ENCODE assay signal across 8 mouse cellular contexts in genomic region chr8:70439055-70439847, GRCm38 (mm10). TPM values are rescaled to one million over a fixed set of nuclear protein-coding genes. Genes with fewer than 3 reads are reported as not detected.
DNase-seq lines count a peak whose midpoint lies in the region; ATAC-seq lines count a peak whose summit lies in the region.

TSS of gene Crtc1 (minus strand) at chr8:70439579.

- peak within 1 kb of the TSS; percentile 92 for H3K4me3 ChIP-seq in megakaryocyte, embryonic 14.5 days (replicated peaks)

- H3K4me1 ChIP-seq in megakaryocyte, embryonic 14.5 days: peaks cover 89% of the 10 kb centered on the region

- H3K36me3 ChIP-seq in megakaryocyte, embryonic 14.5 days (replicated peaks; ENCODE audit: low read length): peaks cover 30% of the 10 kb centered on the region

- DNase-seq in ZHBTc4 (ENCODE audit: low read depth, low spot score): peak; percentile 98
- peak; percentile 96 for DNase-seq in gastrocnemius, adult 8-10 months (ENCODE audit: low spot score in 2 of 2)
- peak; percentile 87 for DNase-seq in hindlimb bud, embryonic 11.5 days (ENCODE audit: extremely low spot score, low read depth, low spot score)
- peak; percentile 91 to 95 for DNase-seq in left cerebral cortex, adult 8-10 months (ENCODE audit: low spot score in 2 of 2)
- DNase-seq in right cerebral cortex, postnatal 10 days (ENCODE audit: low spot score in 2 of 2): peak; percentile 97 to 98
- DNase-seq in urinary bladder, postnatal 25 days (ENCODE audit: low spot score): peak; percentile 97

- no peaks in the 10 kb centered on the region for H3K9me3 ChIP-seq in megakaryocyte, embryonic 14.5 days

- peak; percentile 90 for ATAC-seq in common myeloid progenitor, adult 5-6 weeks (replicated peaks; ENCODE audit: low read depth, poor library complexity, severe bottlenecking)

- no peaks in the 10 kb centered on the region for H3K27me3 ChIP-seq in megakaryocyte, embryonic 14.5 days (replicated peaks)

RNA-seq across cellular contexts. Expression of gene Crtc1, which starts in this region (rescaled TPM):
- 1.1 and 8.9 TPM in 2 replicates for total RNA-seq in common myeloid progenitor, adult 5-6 weeks (2017)
- total RNA-seq in gastrocnemius, adult 8-10 months (2022): 10 to 100 TPM in 1 of 4 experiments, 1 to 10 TPM in 3; 7.1 to 15.3 (median 7.6) TPM
- total RNA-seq in left cerebral cortex, adult 8-10 months (2022): 100 to 1,000 TPM; 134 to 175 (median 147) TPM
- polyA plus RNA-seq in megakaryocyte, embryonic 14.5 days (2012; ENCODE audit: insufficient read depth, low replicate concordance): 17.9 and 34.0 TPM in 2 replicates

Comparison
In these comparisons a context has a peak if more than half of its experiments do, and no peak if none do; other contexts are left out.
1. Peak in every context shown above with its lines: DNase-seq, ATAC-seq and H3K4me3 ChIP-seq.
2. RNA of gene Crtc1 (total RNA-seq): 134 to 175 TPM in left cerebral cortex, adult 8-10 months; 1.1 to 8.9 TPM in common myeloid progenitor, adult 5-6 weeks and 7.1 to 15.3 TPM in gastrocnemius, adult 8-10 months; every median in the first group is over 4 times any median in the second.